Mouse (Mus musculus) stomach, postnatal 0 days (tissue): ENCODE measurements around the gene Commd4.

Source experiments
- CTCF ChIP-seq: IDR thresholded peaks from 2 replicates; pipeline ENCODE4 v1.5.1; 2016; ENCODE audit warnings: antibody characterized with exemption, low read depth, mild to moderate bottlenecking, moderate library complexity
- EP300 ChIP-seq: optimal IDR thresholded peaks from 2 replicates; pipeline ENCODE3; 2016; ENCODE audit warnings: antibody characterized with exemption

DNA sequence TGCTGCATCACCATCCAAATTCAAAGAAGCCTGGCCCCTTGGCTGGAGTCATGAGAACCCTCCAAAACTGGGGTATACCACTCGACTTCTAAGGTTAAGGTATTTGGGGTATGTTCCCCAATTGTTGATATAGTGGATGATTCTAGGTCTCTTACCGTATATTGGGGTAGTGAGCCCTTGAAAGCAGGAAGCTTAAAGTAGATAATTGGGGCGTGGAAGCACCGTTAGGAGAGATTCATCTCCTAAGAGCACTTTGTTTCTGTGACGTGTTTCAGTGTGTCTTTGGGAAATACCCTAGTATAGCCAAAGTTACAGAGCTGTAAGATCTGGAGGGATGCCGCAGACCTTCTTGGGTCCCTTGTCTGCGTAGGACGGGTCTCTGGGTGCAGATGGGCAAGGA lies 39.3 kb upstream of the Commd4 start:
- TF ChIP-seq EP300 (no peak), CTCF (no peak)
